Mouse (Mus musculus) spleen, postnatal 36 days (tissue): ENCODE measurements around the gene Resp18.
"Not testable (repeated sequence)": the region's sequence is repeated elsewhere in the genome, so short reads cannot be mapped to it uniquely, and the experiment has no call there.

Experiments
- DNase-seq, 2 experiments: peaks; one replicate each; pipeline ENCODE4 v3.0.0; 2022; ENCODE audit warnings: low spot score in 2 of 2, mixed read lengths in 1 of 2

Resp18 gene

GRCm38 (mm10) chr1:75236117-75237050, 41.8 kb downstream of the Resp18 start, which contains the start of gene Dnajb2:
Dnajb2 (plus strand) TSS chr1:75236406.
- peak; percentile 89 to 90 for DNase-seq

GRCm38 (mm10) chr1:75234606-75235005, 43.6 kb downstream of the Resp18 start:
- peak; percentile 78 to 81 for DNase-seq

- not testable (repeated sequence) for DNase-seq
Observed at GRCm38 (mm10) chr1:75232489-75232888, 45.7 kb downstream of the Resp18 start.

- no peak for DNase-seq
Observed at GRCm38 (mm10) chr1:75231664-75232152, 46.5 kb downstream of the Resp18 start, which contains the start of gene A630095N17Rik. A630095N17Rik (minus strand) TSS chr1:75232102.

- DNase-seq, result no peak
Observed at GRCm38 (mm10) chr1:75231224-75231623, 47.0 kb downstream of the Resp18 start.

GRCm38 (mm10) chr1:75230335-75230994, 47.8 kb downstream of the Resp18 start:
- DNase-seq, result no peak

- peak in 1 of 2 experiments; percentile 65 for DNase-seq
Observed at GRCm38 (mm10) chr1:75229158-75229557, 49.1 kb downstream of the Resp18 start.

GRCm38 (mm10) chr1:75227653-75228052, 50.6 kb downstream of the Resp18 start:
- DNase-seq, result no peak

- no peak for DNase-seq
Observed at GRCm38 (mm10) chr1:75226138-75226537, 52.1 kb downstream of the Resp18 start.

GRCm38 (mm10) chr1:75225473-75225872, 52.7 kb downstream of the Resp18 start:
- DNase-seq, result no peak

- DNase-seq, result no peak
Observed at GRCm38 (mm10) chr1:75223532-75223931, 54.7 kb downstream of the Resp18 start.

- DNase-seq, result no peak
Observed at GRCm38 (mm10) chr1:75222926-75223325, 55.3 kb downstream of the Resp18 start.
